Mouse (Mus musculus) heart, adult 2 months (tissue): ENCODE measurements around the gene Hacl1. TPM values are rescaled to one million over a fixed set of nuclear protein-coding genes. Genes with fewer than 3 reads are reported as not detected.

Experiments used
- DNase-seq, 2 experiments: peaks; one replicate each; pipeline ENCODE4 v3.0.0; 2021
- H3K27ac ChIP-seq: fragments of 200-600 bp; 2 replicates; pipeline ENCODE4 v1.8.1; 2022
- H3K27me3 ChIP-seq: fragments of 200-500 bp; 2 replicates; pipeline ENCODE4 v1.6.1; 2012; ENCODE audit warnings: mild to moderate bottlenecking, low read length, inconsistent platforms, mixed read lengths; ENCODE audit not compliant: control insufficient read depth, insufficient read depth
- H3K36me3 ChIP-seq: fragments of 200-500 bp; 2 replicates; pipeline ENCODE4 v1.6.1; 2012; ENCODE audit warnings: low read length, inconsistent platforms; ENCODE audit not compliant: control insufficient read depth, insufficient read depth
- H3K4me1 ChIP-seq: fragments of 200-500 bp; 2 replicates; pipeline ENCODE4 v1.6.1; 2011; ENCODE audit warnings: low read length; ENCODE audit not compliant: control insufficient read depth, insufficient read depth
- H3K4me3 ChIP-seq: fragments of 200-600 bp; 2 replicates; pipeline ENCODE4 v1.8.1; 2022
- H3K79me2 ChIP-seq: fragments of 200-500 bp; replicated peaks from 2 replicates; pipeline ENCODE4 v1.6.1; 2012; ENCODE audit warnings: mild to moderate bottlenecking, inconsistent platforms, low read length, moderate library complexity, mixed read lengths; ENCODE audit not compliant: control insufficient read depth, insufficient read depth
- H3K9ac ChIP-seq: fragments of 200-500 bp; 2 replicates; pipeline ENCODE4 v1.6.1; 2012; ENCODE audit warnings: low read depth, mild to moderate bottlenecking, control low read depth, inconsistent platforms, low read length, mixed read lengths
- CTCF ChIP-seq: fragments of 200-600 bp; IDR thresholded peaks from 2 replicates; pipeline ENCODE4 v1.8.1; 2022; ENCODE audit warnings: antibody characterized with exemption, mild to moderate bottlenecking, moderate library complexity
- EP300 ChIP-seq: fragments of 200-500 bp; IDR thresholded peaks from 2 replicates; pipeline ENCODE4 v1.6.1; 2011; ENCODE audit warnings: low read depth, low read length, control low read depth; ENCODE audit not compliant: insufficient read depth
- POLR2A ChIP-seq: fragments of 200-500 bp; IDR thresholded peaks from 2 replicates; pipeline ENCODE4 v1.6.1; 2011; ENCODE audit warnings: mild to moderate bottlenecking, low read depth, low read length, control low read depth; ENCODE audit not compliant: insufficient read depth
- WGBS: fragments of 180-500 bp; shearing (Covaris S2); methylation state at CpG from one replicate; pipeline ENCODE4 v1.1.7; 2018; 5-methylcytosine and 5-hydroxymethylcytosine counted together
- intact Hi-C: fragments of 180-260 bp; cut with DNase I; formaldehyde crosslinking; loops from one replicate; pipeline ENCODE4 v1.15.1; 2025
- polyA plus RNA-seq: library from polyadenylated mRNA; depleted of rRNA; stranded (reverse); fragments of >200 nt; gene quantifications from 2 replicates; pipeline ENCODE4 v1.2.3, GENCODE M21; 2012; rRNA removed
- total RNA-seq, 2 experiments: library from RNA; stranded (reverse); gene quantifications; 2 replicates each; pipeline ENCODE4 v1.2.3; 2021

Gene Hacl1
- total and polyA plus RNA-seq, 3 experiments: 8.2 to 11.2 (median 10.1) TPM

DNA sequence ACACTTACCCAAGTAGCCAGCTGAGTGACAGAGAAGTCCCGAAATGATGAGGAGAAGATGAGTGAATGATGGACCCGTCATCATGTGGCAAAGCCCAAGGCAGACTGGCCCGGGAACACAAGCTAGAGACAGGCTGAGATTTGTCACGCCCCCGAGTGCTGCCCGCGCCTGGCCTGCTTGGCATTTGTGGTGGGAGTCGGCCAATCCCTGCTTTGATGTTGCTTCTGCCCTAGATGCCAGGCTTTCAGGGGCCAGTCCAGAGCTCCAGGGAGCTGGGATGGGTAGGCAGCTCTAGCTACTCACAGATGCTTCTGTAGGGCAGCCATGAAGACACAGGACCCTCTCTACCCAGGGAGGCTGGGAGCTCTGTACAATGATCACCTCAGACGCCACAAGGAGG, 83.3 kb downstream of the Hacl1 start:
- 75% methylated on average over 9 of the region's 9 CpGs for WGBS

DNA sequence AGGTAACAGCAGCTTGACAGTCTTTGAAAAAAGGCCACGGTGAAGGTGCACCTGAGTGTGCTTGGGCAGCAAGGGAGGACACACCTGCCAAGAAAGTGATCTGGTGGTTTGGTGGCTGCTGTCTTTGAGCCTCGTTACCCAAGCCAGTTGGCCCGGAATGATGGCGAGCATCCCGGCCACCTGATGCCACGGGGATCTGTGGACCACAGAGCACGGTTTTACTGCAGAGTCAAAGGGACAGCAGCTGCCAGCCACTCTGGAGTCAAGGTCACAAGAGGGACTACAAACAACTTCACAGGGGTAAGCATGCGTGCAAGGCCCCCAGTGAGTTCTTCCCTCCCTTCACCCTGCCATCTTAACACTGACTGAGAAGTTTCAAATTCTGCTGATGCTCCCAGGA, 83.8 kb downstream of the Hacl1 start:
- no peak overlapping the region for H3K9ac ChIP-seq
- no peak overlapping the region for H3K4me3 ChIP-seq
- H3K79me2 ChIP-seq: no peaks in the 10 kb centered on the region
- intact Hi-C loops: no loop called here
- no peak for DNase-seq
- TF ChIP-seq CTCF (no peak), EP300 (no peak), POLR2A (no peak)
- no peak overlapping the region for H3K27ac ChIP-seq
- H3K36me3 ChIP-seq: no peaks in the 10 kb centered on the region
- H3K4me1 ChIP-seq: peaks cover 6% of the 10 kb centered on the region
- WGBS: 86% methylated on average over 8 of the region's 8 CpGs
- H3K27me3 ChIP-seq: no peaks in the 10 kb centered on the region

More for the DNA sequence above, 83.3 kb downstream of the Hacl1 start:
- Histone ChIP-seq H3K79me2 (no peaks in the 10 kb centered on the region), H3K4me1 (peaks cover 6% of the 10 kb centered on the region), H3K27ac (no peak overlapping the region), H3K9ac (no peak overlapping the region), H3K4me3 (no peak overlapping the region), H3K36me3 (no peaks in the 10 kb centered on the region), H3K27me3 (no peaks in the 10 kb centered on the region)
- intact Hi-C loops: no loop called here
- TF ChIP-seq POLR2A (no peak), CTCF (no peak)
- DNase-seq: no peak

DNA sequence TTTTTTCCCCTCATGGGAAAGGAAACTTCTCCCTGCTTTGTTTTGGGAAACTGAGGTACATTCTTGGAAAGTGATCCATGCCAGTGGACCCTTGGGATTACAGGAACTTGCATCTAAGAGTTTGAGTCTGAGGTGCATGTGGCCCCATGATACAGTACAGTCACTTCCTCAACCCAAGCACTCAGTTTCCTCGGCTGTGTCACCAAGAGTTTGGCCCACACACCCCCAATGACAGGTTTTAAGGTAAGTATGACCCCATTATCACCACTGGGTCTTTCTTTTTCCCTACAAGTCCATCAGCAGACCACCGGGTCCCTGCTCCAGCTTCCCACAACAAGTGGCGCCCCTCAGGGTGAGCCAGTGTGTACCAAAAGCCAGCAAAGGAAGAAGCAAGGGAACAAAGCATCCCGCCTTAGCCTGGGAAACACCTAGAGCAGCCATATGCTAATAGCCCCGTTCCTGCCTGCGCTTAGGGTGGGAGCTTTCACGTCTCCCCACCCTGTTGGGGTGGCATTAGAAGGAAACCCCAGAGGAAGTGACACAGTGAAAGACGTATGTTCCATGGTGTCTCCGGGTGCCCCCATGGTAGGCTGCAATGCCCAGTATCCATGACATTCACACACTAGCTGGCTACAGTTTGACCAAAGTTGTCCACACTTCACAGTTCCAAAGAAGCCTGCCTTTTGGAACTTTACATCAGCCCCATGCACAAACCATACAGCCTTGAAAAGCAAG, 84.4 kb downstream of the Hacl1 start:
- Histone ChIP-seq H3K4me1 (peaks cover 6% of the 10 kb centered on the region), H3K27ac (no peak overlapping the region), H3K79me2 (no peaks in the 10 kb centered on the region), H3K4me3 (no peak overlapping the region), H3K36me3 (no peaks in the 10 kb centered on the region), H3K9ac (no peak overlapping the region), H3K27me3 (no peaks in the 10 kb centered on the region)
- DNase-seq: no peak
- intact Hi-C loops: no loop called here
- TF ChIP-seq CTCF (no peak), POLR2A (no peak), EP300 (no peak)
- 87% methylated on average over 9 of the region's 9 CpGs for WGBS

DNA sequence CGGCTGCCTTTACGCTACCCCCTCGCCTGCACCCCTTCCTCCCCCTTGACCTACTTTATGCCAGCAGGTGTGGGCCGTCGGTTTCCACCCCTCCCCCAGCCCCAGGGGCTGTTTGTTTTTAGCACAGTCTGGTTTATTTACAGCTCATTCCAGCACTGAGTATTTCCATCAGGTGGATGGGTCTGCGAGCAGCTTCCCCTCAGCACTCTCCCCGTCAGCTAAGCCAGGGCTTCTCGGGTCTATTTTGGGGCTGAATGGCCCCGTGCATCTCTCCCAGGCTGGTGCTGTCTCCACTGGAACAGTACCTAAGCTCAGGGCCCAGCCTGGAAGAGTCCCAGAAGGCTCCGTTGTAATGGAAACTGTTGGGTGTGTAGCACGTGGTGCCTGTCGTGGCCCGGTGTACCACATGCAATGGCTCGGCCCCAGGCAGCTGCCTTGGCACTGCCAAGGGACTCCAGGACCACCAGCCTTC, 85.1 kb downstream of the Hacl1 start:
- DNase-seq: peak in 1 of 2 experiments; percentile 20
- WGBS: 41% methylated on average over 14 of the region's 14 CpGs
- H3K4me3 ChIP-seq: no peak overlapping the region
- H3K9ac ChIP-seq: no peak overlapping the region
- H3K27ac ChIP-seq: no peak overlapping the region
- no peaks in the 10 kb centered on the region for H3K27me3 ChIP-seq
- TF ChIP-seq EP300 (no peak), CTCF (no peak), POLR2A (no peak)
- H3K4me1 ChIP-seq: peaks cover 4% of the 10 kb centered on the region
- H3K36me3 ChIP-seq: no peaks in the 10 kb centered on the region
- intact Hi-C loops: no loop called here
- H3K79me2 ChIP-seq: no peaks in the 10 kb centered on the region

DNA sequence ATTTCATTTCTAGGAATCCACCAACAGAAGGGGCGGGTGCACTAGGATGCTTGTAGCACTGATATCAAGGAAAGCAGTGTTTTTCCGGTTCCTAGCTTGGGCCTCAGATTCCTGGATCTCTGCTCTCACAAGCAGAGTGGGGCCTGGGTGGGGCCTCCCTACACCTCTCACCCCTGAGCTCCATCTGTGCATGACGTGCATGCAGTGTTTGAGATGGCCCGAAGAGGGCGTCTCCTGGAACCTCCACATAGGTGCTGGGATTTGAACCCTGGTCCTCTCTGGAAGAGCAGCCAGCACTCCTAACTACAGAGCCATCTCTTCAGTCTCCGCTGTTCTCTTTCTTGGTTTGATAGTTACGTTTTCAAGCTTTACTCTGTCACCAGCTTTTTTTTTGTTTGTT, 86.1 kb downstream of the Hacl1 start:
- Histone ChIP-seq H3K36me3 (no peaks in the 10 kb centered on the region), H3K79me2 (no peaks in the 10 kb centered on the region), H3K27ac (no peak overlapping the region), H3K4me3 (no peak overlapping the region), H3K9ac (no peak overlapping the region), H3K27me3 (no peaks in the 10 kb centered on the region), H3K4me1 (no peaks in the 10 kb centered on the region)
- 89% methylated on average over 7 of the region's 7 CpGs for WGBS
- TF ChIP-seq POLR2A: no peak
- no peak for TF ChIP-seq EP300
- no peak for TF ChIP-seq CTCF
- intact Hi-C loops: no loop called here
- DNase-seq: no peak

Other genes starting within 250 kb of the Hacl1 start
- 10 to 100 TPM; 51.0 to 58.3 TPM for gene Sh3bp5, start 205.2 kb downstream of the Hacl1 start, total RNA-seq
- gene Sh3bp5, start 205.2 kb downstream of the Hacl1 start, polyA plus RNA-seq: 27.0 and 37.1 TPM in 2 replicates
- 10 to 100 TPM; 10.8 to 14.6 TPM for gene Eaf1, start 146.9 kb downstream of the Hacl1 start, total RNA-seq
- gene Eaf1, start 146.9 kb downstream of the Hacl1 start, polyA plus RNA-seq: 11.2 and 12.2 TPM in 2 replicates
- 1 to 10 TPM; 9.5 to 9.9 TPM for gene Mettl6, start 146.2 kb downstream of the Hacl1 start, total RNA-seq
- 4.2 and 7.2 TPM in 2 replicates for gene Mettl6, start 146.2 kb downstream of the Hacl1 start, polyA plus RNA-seq
- 10 to 100 TPM; 10.0 to 11.3 TPM for gene Colq, start 49.9 kb downstream of the Hacl1 start, total RNA-seq
- 12.6 and 14.7 TPM in 2 replicates for gene Colq, start 49.9 kb downstream of the Hacl1 start, polyA plus RNA-seq
- gene Gm49387, start 408 bp downstream of the Hacl1 start, total RNA-seq: under 1 TPM; 0.66 to 0.86 TPM
- gene Gm49387, start 408 bp downstream of the Hacl1 start, polyA plus RNA-seq: 2.4 TPM in 1 of 2 replicates, not detected in the other
- gene Btd, start 258 bp downstream of the Hacl1 start, total RNA-seq: 10 to 100 TPM; 10.7 to 10.8 TPM
- 19.1 and 29.1 TPM in 2 replicates for gene Btd, start 258 bp downstream of the Hacl1 start, polyA plus RNA-seq
- 10 to 100 TPM; 22.1 to 27.7 TPM for gene Ankrd28, start 189.4 kb upstream of the Hacl1 start, total RNA-seq
- gene Ankrd28, start 189.4 kb upstream of the Hacl1 start, polyA plus RNA-seq: 6.6 and 17.4 TPM in 2 replicates